Mouse (Mus musculus): Measurements from ENCODE around the gene Vash1.

Gene Vash1

GRCm38 (mm10) chr12:86683698-86684097, 5.2 kb downstream of the Vash1 start:
- no peak for DNase-seq (ENCODE audit: low read depth)

GRCm38 (mm10) chr12:86685275-86685674, 6.8 kb downstream of the Vash1 start:
- no peak for DNase-seq (ENCODE audit: low read depth)

GRCm38 (mm10) chr12:86686551-86687330, 8.2 kb downstream of the Vash1 start:
- DNase-seq (ENCODE audit: low read depth) = peak; percentile 71

- peak; percentile 28 for DNase-seq (ENCODE audit: low read depth)
Observed at GRCm38 (mm10) chr12:86687445-86687955, 9.0 kb downstream of the Vash1 start.

GRCm38 (mm10) chr12:86687971-86688573, 9.6 kb downstream of the Vash1 start:
- DNase-seq (ENCODE audit: low read depth) = no peak

GRCm38 (mm10) chr12:86688917-86689316, 10.4 kb downstream of the Vash1 start:
- DNase-seq (ENCODE audit: low read depth) = no peak

- DNase-seq (ENCODE audit: low read depth) = no peak
Observed at GRCm38 (mm10) chr12:86690700-86691485, 12.4 kb downstream of the Vash1 start.

GRCm38 (mm10) chr12:86692471-86693356, 14.2 kb downstream of the Vash1 start:
- peak; percentile 27 for DNase-seq (ENCODE audit: low read depth)

- peak; percentile 59 for DNase-seq (ENCODE audit: low read depth)
Observed at GRCm38 (mm10) chr12:86693389-86693788, 14.9 kb downstream of the Vash1 start.

GRCm38 (mm10) chr12:86694441-86694840, 15.9 kb downstream of the Vash1 start:
- no peak for DNase-seq (ENCODE audit: low read depth)

- no peak for DNase-seq (ENCODE audit: low read depth)
Observed at GRCm38 (mm10) chr12:86697996-86698395, 19.5 kb downstream of the Vash1 start.

GRCm38 (mm10) chr12:86698537-86698936, 20.0 kb downstream of the Vash1 start:
- no peak for DNase-seq (ENCODE audit: low read depth)

- DNase-seq (ENCODE audit: low read depth) = no peak
Observed at GRCm38 (mm10) chr12:86699965-86700926, 21.7 kb downstream of the Vash1 start.

- no peak for DNase-seq (ENCODE audit: low read depth)
Observed at GRCm38 (mm10) chr12:86700927-86701310, 22.4 kb downstream of the Vash1 start.

GRCm38 (mm10) chr12:86701491-86701890, 23.0 kb downstream of the Vash1 start:
- no peak for DNase-seq (ENCODE audit: low read depth)

- DNase-seq (ENCODE audit: low read depth) = no peak
Observed at GRCm38 (mm10) chr12:86702690-86703089, 24.2 kb downstream of the Vash1 start.

- DNase-seq (ENCODE audit: low read depth) = no peak
Observed at GRCm38 (mm10) chr12:86705843-86706242, 27.3 kb downstream of the Vash1 start.

GRCm38 (mm10) chr12:86714026-86714425, 35.5 kb downstream of the Vash1 start:
- peak; percentile 14 for DNase-seq (ENCODE audit: low read depth)

GRCm38 (mm10) chr12:86715401-86715800, 36.9 kb downstream of the Vash1 start:
- DNase-seq (ENCODE audit: low read depth) = peak; percentile 67

- no peak for DNase-seq (ENCODE audit: low read depth)
Observed at GRCm38 (mm10) chr12:86716962-86717361, 38.5 kb downstream of the Vash1 start.

Measured in induced T-regulatory cell, adult 2 months (primary cell).